Comparison of ENCODE assay signal across 31 mouse cellular contexts in genomic region chr3:83299783-83300382, GRCm38 (mm10).
A peak's percentile ranks its signal among the peaks of the same experiment; 100 is the strongest.
DNase-seq lines count a peak whose midpoint lies in the region; ATAC-seq lines count a peak whose summit lies in the region.
"Had no signal": no experiment of that assay in that cellular context is flagged by ENCODE, and none has a peak within 500 bp of the region (broad histone marks: within the 10 kb centered on the region; RNA-seq: fewer than 3 reads in every experiment).

No protein-coding gene starts in this region.

- no peak overlapping the region for H3K27ac ChIP-seq in embryonic facial prominence, embryonic 11.5 days (replicated peaks; ENCODE audit: low read depth, low read length)
- no peak overlapping the region for H3K27ac ChIP-seq in embryonic facial prominence, embryonic 10.5 days (replicated peaks)
- H3K27ac ChIP-seq in embryonic facial prominence, embryonic 15.5 days (replicated peaks) = peak overlapping the region; percentile 63
- peak overlapping the region; percentile 50 for H3K27ac ChIP-seq in limb, embryonic 15.5 days
- H3K27ac ChIP-seq: heart, adult 2 months; hindbrain, embryonic 15.5 days; layer of hippocampus, adult 2 months; liver, embryonic 13.5 days; midbrain, embryonic 13.5 days; neural tube, embryonic 15.5 days had no signal

- no peaks in the 10 kb centered on the region for H3K27me3 ChIP-seq in embryonic facial prominence, embryonic 11.5 days (ENCODE audit: control insufficient read depth, insufficient read depth, low read length)
- no peaks in the 10 kb centered on the region for H3K27me3 ChIP-seq in embryonic facial prominence, embryonic 10.5 days (replicated peaks; ENCODE audit: low read depth, poor library complexity, severe bottlenecking)
- H3K27me3 ChIP-seq in embryonic facial prominence, embryonic 15.5 days = no peaks in the 10 kb centered on the region
- H3K27me3 ChIP-seq in limb, embryonic 15.5 days = no peaks in the 10 kb centered on the region
- H3K27me3 ChIP-seq: heart, embryonic 12.5 days; hindbrain, embryonic 15.5 days; liver, embryonic 13.5 days; midbrain, embryonic 13.5 days; neural tube, embryonic 15.5 days had no signal

- no peak overlapping the region for H3K4me2 ChIP-seq in embryonic facial prominence, embryonic 11.5 days (ENCODE audit: low read depth, low read length)
- no peak overlapping the region for H3K4me2 ChIP-seq in embryonic facial prominence, embryonic 15.5 days (replicated peaks)
- H3K4me2 ChIP-seq in limb, embryonic 15.5 days = no peak overlapping the region
- H3K4me2 ChIP-seq: heart, embryonic 12.5 days; hindbrain, embryonic 15.5 days; liver, embryonic 13.5 days; midbrain, embryonic 13.5 days; neural tube, embryonic 15.5 days had no signal

- WGBS in embryonic facial prominence, embryonic 11.5 days = 51% methylated on average over 5 of the region's 5 CpGs
- WGBS in embryonic facial prominence, embryonic 10.5 days = 62% methylated on average over 5 of the region's 5 CpGs
- 29% methylated on average over 5 of the region's 5 CpGs for WGBS in embryonic facial prominence, embryonic 15.5 days
- 24% methylated on average over 5 of the region's 5 CpGs for WGBS in limb, embryonic 15.5 days

- ATAC-seq in embryonic facial prominence, embryonic 11.5 days (replicated peaks; ENCODE audit: insufficient number of reproducible peaks, low FRiP score, low TSS enrichment, low read depth) = no peak
- ATAC-seq in embryonic facial prominence, embryonic 15.5 days (ENCODE audit: insufficient number of reproducible peaks, low FRiP score, low TSS enrichment, low read depth) = no peak
- ATAC-seq in limb, embryonic 15.5 days (ENCODE audit: insufficient number of reproducible peaks, low FRiP score, low TSS enrichment, low read depth) = no peak
- no peak for ATAC-seq in megakaryocyte progenitor cell, adult 5-6 weeks (replicated peaks; ENCODE audit: poor library complexity)
- ATAC-seq: forebrain, embryonic 14.5 days; inflammation-experienced regulatory T-cells, adult 6 months; lung, postnatal 0 days; midbrain, embryonic 13.5 days had no signal

- DNase-seq in embryonic facial prominence, embryonic 11.5 days (ENCODE audit: low spot score) = peak; percentile 2
- no peak for DNase-seq in embryonic facial prominence, embryonic 10.5 days (ENCODE audit: low spot score)
- peak; percentile 92 for DNase-seq in Muller cell, postnatal 12 days (ENCODE audit: inconsistent ontology term)
- DNase-seq in frontal cortex, postnatal 36 days (ENCODE audit: low spot score in 2 of 2) = no peak
- no peak for DNase-seq in layer of hippocampus, adult 9-10 months (ENCODE audit: low spot score)
- DNase-seq: adrenal gland, postnatal 25 days; cerebellum, adult 11-12 months; cerebellum, adult 9-11 months; embryo, embryonic 11 days; gastrocnemius, postnatal 36 days; heart, adult 2 months; kidney, adult 11 months; kidney, postnatal 36 days; layer of hippocampus, postnatal 36 days; liver, embryonic 13.5 days; lung, adult 18-20 months; lung, postnatal 4 days; retina, postnatal 1 day; right cerebral cortex, postnatal 14 days; thymus, postnatal 14 days had no signal

- H3K4me3 ChIP-seq in embryonic facial prominence, embryonic 11.5 days (ENCODE audit: low read depth, low read length) = no peak overlapping the region
- H3K4me3 ChIP-seq in embryonic facial prominence, embryonic 10.5 days = no peak overlapping the region
- H3K4me3 ChIP-seq in embryonic facial prominence, embryonic 15.5 days (replicated peaks) = no peak overlapping the region
- H3K4me3 ChIP-seq in limb, embryonic 15.5 days = no peak overlapping the region
- H3K4me3 ChIP-seq: heart, adult 2 months; heart, embryonic 12.5 days; hindbrain, embryonic 15.5 days; layer of hippocampus, adult 2 months; liver, embryonic 13.5 days; midbrain, embryonic 13.5 days; neural tube, embryonic 15.5 days had no signal

- no peak overlapping the region for H3K9ac ChIP-seq in embryonic facial prominence, embryonic 11.5 days (replicated peaks; ENCODE audit: low read length)
- no peak overlapping the region for H3K9ac ChIP-seq in embryonic facial prominence, embryonic 15.5 days
- no peak overlapping the region for H3K9ac ChIP-seq in limb, embryonic 15.5 days
- H3K9ac ChIP-seq: heart, embryonic 12.5 days; hindbrain, embryonic 15.5 days; liver, embryonic 13.5 days; midbrain, embryonic 13.5 days; neural tube, embryonic 15.5 days had no signal

- H3K36me3 ChIP-seq in embryonic facial prominence, embryonic 11.5 days (replicated peaks; ENCODE audit: control insufficient read depth, insufficient read depth, low read depth, low read length) = no peaks in the 10 kb centered on the region
- no peaks in the 10 kb centered on the region for H3K36me3 ChIP-seq in embryonic facial prominence, embryonic 10.5 days (replicated peaks)
- H3K36me3 ChIP-seq in embryonic facial prominence, embryonic 15.5 days = no peaks in the 10 kb centered on the region
- no peaks in the 10 kb centered on the region for H3K36me3 ChIP-seq in limb, embryonic 15.5 days
- H3K36me3 ChIP-seq: heart, embryonic 12.5 days; hindbrain, embryonic 15.5 days; liver, embryonic 13.5 days; midbrain, embryonic 13.5 days; neural tube, embryonic 15.5 days had no signal

- no peaks in the 10 kb centered on the region for H3K9me3 ChIP-seq in embryonic facial prominence, embryonic 11.5 days (replicated peaks; ENCODE audit: control insufficient read depth, low read length)
- H3K9me3 ChIP-seq in embryonic facial prominence, embryonic 10.5 days = no peaks in the 10 kb centered on the region
- H3K9me3 ChIP-seq in embryonic facial prominence, embryonic 15.5 days (replicated peaks) = no peaks in the 10 kb centered on the region
- H3K9me3 ChIP-seq in limb, embryonic 15.5 days = no peaks in the 10 kb centered on the region
- H3K9me3 ChIP-seq: heart, embryonic 12.5 days; hindbrain, embryonic 15.5 days; liver, embryonic 13.5 days; midbrain, embryonic 13.5 days; neural tube, embryonic 15.5 days had no signal

- H3K4me1 ChIP-seq in embryonic facial prominence, embryonic 11.5 days (ENCODE audit: control insufficient read depth, insufficient read depth, low read length) = no peaks in the 10 kb centered on the region
- peaks cover 7% of the 10 kb centered on the region; the same call in 1 of the 2 replicates for H3K4me1 ChIP-seq in embryonic facial prominence, embryonic 10.5 days
- H3K4me1 ChIP-seq in embryonic facial prominence, embryonic 15.5 days = 0 out of 2 replicates have a peak, but pooled peaks cover 6% of the 10 kb centered on the region
- H3K4me1 ChIP-seq in limb, embryonic 15.5 days = peaks cover 17% of the 10 kb centered on the region; the same call in 1 of the 2 replicates
- H3K4me1 ChIP-seq: heart, embryonic 12.5 days; hindbrain, embryonic 15.5 days; liver, embryonic 13.5 days; midbrain, embryonic 13.5 days; neural tube, embryonic 15.5 days had no signal

Comparison
In these comparisons a context has a peak if more than half of its experiments do, and no peak if none do; other contexts are left out.
1. DNase-seq: peak in embryonic facial prominence, embryonic 11.5 days (single experiment) and Muller cell, postnatal 12 days (single experiment); none in embryonic facial prominence, embryonic 10.5 days (single experiment), frontal cortex, postnatal 36 days (0 of 2) and layer of hippocampus, adult 9-10 months (single experiment).
2. H3K27ac ChIP-seq: peak in embryonic facial prominence, embryonic 15.5 days (single experiment) and limb, embryonic 15.5 days (single experiment); none in embryonic facial prominence, embryonic 11.5 days (single experiment) and embryonic facial prominence, embryonic 10.5 days (single experiment).